26 mouse cellular contexts compared by ENCODE assay signal in the genomic region with DNA sequence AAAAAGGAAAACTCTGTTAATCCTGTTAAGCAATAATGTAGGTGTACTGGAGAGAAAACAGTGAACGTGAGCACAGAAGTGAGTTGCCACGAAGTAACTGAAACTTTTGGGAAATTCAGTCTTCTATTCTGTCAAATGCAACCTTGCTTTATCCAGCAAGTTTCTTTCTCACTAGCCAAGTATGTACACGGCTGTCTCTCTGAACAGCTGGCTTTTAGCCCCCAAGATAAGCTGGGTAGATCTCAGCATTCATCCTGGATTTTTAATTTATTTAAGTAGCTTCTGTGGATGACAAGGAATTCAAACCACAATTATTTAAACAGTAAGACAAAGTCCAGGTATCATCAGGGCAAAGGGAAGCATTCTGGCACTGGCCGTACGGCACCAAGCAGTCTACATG.
"Had no signal": no experiment of that assay in that cellular context is flagged by ENCODE, and none has a peak within 500 bp of the region (broad histone marks: within the 10 kb centered on the region; RNA-seq: fewer than 3 reads in every experiment).

No protein-coding gene starts in this region.

- H3K4me1 ChIP-seq: embryonic facial prominence, embryonic 10.5 days; embryonic facial prominence, embryonic 12.5 days; embryonic facial prominence, embryonic 13.5 days; embryonic facial prominence, embryonic 15.5 days; forebrain, embryonic 10.5 days; forebrain, embryonic 12.5 days; forebrain, embryonic 13.5 days; forebrain, embryonic 15.5 days had no signal

- DNase-seq: cerebellum, adult 9-10 months; cerebellum, adult 9-11 months; cerebellum, postnatal 10 days; cerebellum, postnatal 14 days; cerebellum, postnatal 25 days; cerebellum, postnatal 36 days; embryo, embryonic 11 days; forebrain, postnatal 0 days; gastrocnemius, adult 2 months; gastrocnemius, postnatal 10 days; gastrocnemius, postnatal 14 days; gastrocnemius, postnatal 25 days; gastrocnemius, postnatal 36 days; heart, adult 18-20 months; heart, adult 2 months had no signal

- ATAC-seq: forebrain, embryonic 13.5 days; forebrain, embryonic 14.5 days; forebrain, embryonic 15.5 days; forebrain, embryonic 16.5 days; forebrain, postnatal 0 days had no signal

- H3K27ac ChIP-seq: embryonic facial prominence, embryonic 10.5 days; embryonic facial prominence, embryonic 12.5 days; embryonic facial prominence, embryonic 13.5 days; embryonic facial prominence, embryonic 15.5 days; forebrain, embryonic 10.5 days; forebrain, embryonic 12.5 days; forebrain, embryonic 13.5 days; forebrain, embryonic 15.5 days; gastrocnemius, adult 2 months; heart, adult 2 months had no signal

- H3K9ac ChIP-seq: embryonic facial prominence, embryonic 12.5 days; embryonic facial prominence, embryonic 13.5 days; embryonic facial prominence, embryonic 15.5 days; forebrain, embryonic 12.5 days; forebrain, embryonic 13.5 days; forebrain, embryonic 15.5 days; forebrain, postnatal 0 days had no signal

- H3K36me3 ChIP-seq: embryonic facial prominence, embryonic 10.5 days; embryonic facial prominence, embryonic 12.5 days; embryonic facial prominence, embryonic 13.5 days; embryonic facial prominence, embryonic 15.5 days; forebrain, embryonic 10.5 days; forebrain, embryonic 12.5 days; forebrain, embryonic 15.5 days had no signal

- H3K9me3 ChIP-seq: embryonic facial prominence, embryonic 10.5 days; embryonic facial prominence, embryonic 12.5 days; embryonic facial prominence, embryonic 13.5 days; embryonic facial prominence, embryonic 15.5 days; forebrain, embryonic 10.5 days; forebrain, embryonic 12.5 days; forebrain, embryonic 13.5 days; forebrain, embryonic 15.5 days had no signal

- H3K4me2 ChIP-seq: embryonic facial prominence, embryonic 12.5 days; embryonic facial prominence, embryonic 13.5 days; embryonic facial prominence, embryonic 15.5 days; forebrain, embryonic 12.5 days; forebrain, embryonic 13.5 days; forebrain, embryonic 15.5 days had no signal

- H3K27me3 ChIP-seq: embryonic facial prominence, embryonic 12.5 days; embryonic facial prominence, embryonic 13.5 days; embryonic facial prominence, embryonic 15.5 days; forebrain, embryonic 12.5 days; forebrain, embryonic 13.5 days; forebrain, embryonic 15.5 days had no signal

- H3K4me3 ChIP-seq: embryonic facial prominence, embryonic 10.5 days; embryonic facial prominence, embryonic 12.5 days; embryonic facial prominence, embryonic 13.5 days; embryonic facial prominence, embryonic 15.5 days; erythroblast, embryonic 14.5 days; forebrain, embryonic 10.5 days; forebrain, embryonic 12.5 days; forebrain, embryonic 13.5 days; forebrain, embryonic 15.5 days; gastrocnemius, adult 2 months; heart, adult 2 months had no signal
